Mouse (Mus musculus): ENCODE results near the gene Fibcd1.

DNA sequence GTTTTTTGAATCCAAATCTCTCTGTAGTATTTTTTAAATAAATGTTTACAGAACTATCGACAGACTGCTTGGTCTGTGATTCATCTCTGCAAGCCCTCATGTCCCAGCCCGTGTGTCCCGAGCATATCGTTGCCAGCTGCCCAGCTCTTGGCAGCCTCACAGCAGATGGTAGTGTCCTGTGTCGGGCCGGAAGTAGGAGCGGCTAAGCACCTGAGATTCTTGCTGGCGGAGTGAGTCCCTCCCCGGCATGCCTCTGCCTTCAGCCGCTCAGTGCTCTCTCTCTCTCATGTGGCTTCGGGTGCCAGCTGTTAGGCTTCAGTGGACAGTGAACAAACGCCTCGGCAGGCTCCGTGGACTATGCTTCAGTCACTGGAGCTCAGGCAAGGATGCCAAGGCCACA lies 42.3 kb downstream of the Fibcd1 start:
- TF ChIP-seq POLR2A (IDR thresholded peaks at IDR 0.05; ENCODE audit: borderline replicate concordance, extremely low read depth, low read depth, low read length) (no peak), CTCF (IDR thresholded peaks at IDR 0.05; ENCODE audit: insufficient read depth, low read length) (no peak)

Measured in lung, adult 2 months (tissue).